Mouse (Mus musculus) left cerebral cortex, postnatal 14 days (tissue): ENCODE results near the gene Ppp2r1b. TPM values are rescaled to one million over a fixed set of nuclear protein-coding genes. Genes with fewer than 3 reads are reported as not detected.

Source experiments
- DNase-seq, 2 experiments: peaks; one replicate each; pipeline ENCODE4 v3.0.0; 2021 to 2022; ENCODE audit warnings: low spot score in 2 of 2, mixed read lengths in 1 of 2
- intact Hi-C: fragments of 180-260 bp; cut with DNase I; formaldehyde crosslinking; loops from one replicate; pipeline ENCODE4 v1.15.1; 2025
- total RNA-seq, 2 experiments: library from RNA; stranded (reverse); gene quantifications; 2 replicates each; pipeline ENCODE4 v1.2.3; 2021

Gene Ppp2r1b
- total RNA-seq, 2 experiments from 2014 or later = 19.7 to 21.6 TPM

DNA sequence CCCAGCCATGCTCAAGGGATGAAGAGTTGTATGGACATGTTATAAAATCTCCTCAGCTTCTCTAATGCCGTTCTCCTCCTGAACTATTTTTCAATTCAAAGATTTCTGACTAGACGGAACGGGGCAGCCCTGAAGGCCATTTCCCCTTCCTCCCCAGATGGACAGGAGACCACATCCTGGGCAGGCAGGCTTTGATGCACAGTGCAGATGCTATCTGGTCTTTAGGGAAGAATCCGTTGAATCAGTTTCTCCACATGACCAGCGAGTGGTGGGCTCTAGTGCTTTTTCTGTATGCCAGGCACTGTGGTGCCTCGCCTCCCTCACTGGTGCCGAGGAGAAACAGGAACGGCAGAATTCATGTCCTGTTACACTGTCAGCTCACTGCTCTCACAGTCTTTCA, 11.3 kb upstream of the Ppp2r1b start:
- intact Hi-C loops = no loop called here
- no peak for DNase-seq

DNA sequence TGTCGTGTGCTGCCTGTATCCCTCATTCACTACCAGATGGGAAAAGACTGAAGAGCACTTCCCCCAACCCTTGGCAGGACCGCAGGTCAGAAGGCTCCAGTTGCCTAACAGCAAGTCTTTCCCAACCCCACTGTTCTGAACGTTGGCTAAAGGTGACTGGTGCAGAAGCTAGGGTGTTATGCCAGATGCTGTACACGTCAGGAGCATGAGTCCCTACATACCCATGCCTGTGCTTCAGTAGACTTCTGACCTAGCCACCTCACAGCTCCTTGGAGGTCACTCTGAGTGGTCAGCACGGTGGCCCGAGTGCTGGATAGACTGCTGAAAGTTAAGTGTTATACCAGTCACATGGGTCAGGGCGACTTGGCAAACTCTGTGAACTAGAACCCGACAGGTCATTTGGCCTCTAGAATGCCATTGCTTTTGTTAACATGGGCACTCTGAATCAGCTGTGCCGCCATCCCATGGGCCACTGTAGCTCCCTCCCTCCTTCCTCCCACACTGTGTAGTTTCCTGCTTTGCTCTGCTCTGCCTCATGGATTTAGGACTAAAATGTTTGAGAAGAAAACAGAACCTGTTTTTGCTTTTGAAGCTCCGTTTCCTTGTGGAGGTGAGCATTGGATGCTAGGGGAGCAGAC, 9.9 kb upstream of the Ppp2r1b start:
- DNase-seq = no peak
- intact Hi-C loops = no loop called here

DNA sequence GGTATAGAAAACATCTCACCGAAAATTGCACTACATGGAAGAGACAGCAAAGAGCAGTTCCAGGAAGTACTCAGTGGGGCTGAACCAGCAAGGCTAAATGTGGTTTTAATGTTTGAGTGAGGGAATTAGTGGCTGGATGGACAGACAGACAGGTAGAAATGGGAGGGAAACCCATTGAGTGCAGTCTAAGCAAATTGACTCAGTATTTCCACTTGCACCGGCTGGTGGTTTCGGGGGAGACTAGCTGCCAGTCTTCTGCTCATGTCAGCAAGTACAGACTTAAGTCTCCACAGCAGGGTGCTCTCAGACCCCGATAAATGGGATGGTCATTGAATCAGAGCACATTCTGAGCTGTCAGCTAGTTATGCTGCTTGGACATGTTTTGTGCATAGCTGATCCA, 9.0 kb upstream of the Ppp2r1b start:
- no peak for DNase-seq
- intact Hi-C loops = no loop called here

DNA sequence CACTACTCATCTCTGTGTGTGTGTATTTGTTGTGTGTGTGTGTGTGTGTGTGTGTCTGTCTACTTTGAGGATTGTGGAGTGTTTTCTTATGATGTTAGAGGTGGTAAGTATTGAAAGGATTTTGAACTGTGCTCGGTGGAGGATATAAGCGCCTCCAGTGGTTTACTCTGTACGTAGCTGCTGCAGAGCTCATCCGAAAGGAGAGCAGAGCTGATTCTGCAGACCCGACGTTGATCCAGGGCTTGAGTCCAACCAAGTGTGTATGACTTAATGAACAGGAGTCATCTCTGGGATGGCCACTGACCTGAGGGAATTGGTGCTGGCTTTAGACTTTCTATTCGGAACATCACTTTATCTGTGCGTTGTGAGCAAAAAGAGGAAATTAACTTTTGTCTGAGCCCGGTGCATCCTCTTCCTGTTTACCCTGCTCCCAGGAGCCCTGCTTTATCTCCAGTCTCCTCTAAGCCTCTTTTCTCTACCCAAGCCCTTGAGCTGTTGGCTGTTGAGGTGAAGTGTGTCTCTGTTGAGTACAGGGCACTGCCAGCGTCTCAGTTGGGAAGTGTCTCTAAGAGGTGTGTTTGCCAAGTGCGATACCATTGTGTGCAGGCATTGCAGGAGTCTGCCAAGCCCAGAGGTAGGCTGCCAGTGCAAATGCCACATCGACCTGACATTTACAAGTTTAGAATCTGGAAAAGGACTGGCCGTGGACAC, 3.9 kb upstream of the Ppp2r1b start:
- intact Hi-C loops = loop anchor here (10.0 kb wide), 1 partner anchor 454 kb away; no protein-coding TSS in a partner anchor
- no peak for DNase-seq

DNA sequence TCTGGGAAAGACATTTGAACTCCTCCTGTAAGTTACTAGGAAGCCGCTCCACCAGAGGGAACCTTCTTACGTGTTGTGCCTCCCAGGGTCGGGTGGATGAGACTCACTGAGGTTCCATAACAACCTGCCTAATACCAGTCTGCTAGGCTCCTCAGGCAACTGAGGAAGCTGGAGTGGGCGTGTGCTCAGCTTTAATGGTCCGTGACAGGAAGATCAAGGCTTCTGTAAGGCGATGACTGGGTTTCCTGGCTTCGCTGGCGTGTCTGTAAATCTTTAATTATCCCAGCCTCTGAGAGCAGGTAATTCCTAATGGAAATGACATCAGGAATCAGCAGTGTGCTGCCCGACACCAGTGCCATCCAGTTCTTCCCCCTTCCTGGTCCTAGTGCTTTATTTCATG, 446 bp downstream of the Ppp2r1b start:
- no peak for DNase-seq
- intact Hi-C loops = loop anchor here (5.0 to 10.0 kb wide), 2 partner anchors 207 to 449 kb away; no protein-coding TSS in a partner anchor

DNA sequence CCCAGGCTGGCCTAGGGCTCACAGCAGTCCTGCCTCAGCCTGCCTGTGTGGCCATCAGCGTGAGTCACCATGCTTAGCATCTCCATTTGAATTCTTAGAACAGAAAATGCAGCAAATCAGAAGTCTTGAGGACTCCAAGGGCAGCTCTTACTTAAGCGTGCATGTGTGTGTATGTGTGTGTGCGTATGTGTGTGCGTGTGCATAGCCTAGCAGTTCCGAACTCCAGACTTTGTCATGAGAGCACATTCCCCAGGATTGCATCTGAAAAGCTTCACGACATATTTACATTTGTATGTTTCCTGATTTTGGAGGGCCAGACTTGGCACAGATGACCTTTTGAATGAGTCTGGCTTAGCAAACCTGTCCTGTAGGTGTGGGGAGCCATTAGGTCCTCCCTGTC, 2.0 kb downstream of the Ppp2r1b start:
- intact Hi-C loops = loop anchor here (5.0 to 10.0 kb wide), 2 partner anchors 205 to 448 kb away; no protein-coding TSS in a partner anchor
- DNase-seq = no peak

DNA sequence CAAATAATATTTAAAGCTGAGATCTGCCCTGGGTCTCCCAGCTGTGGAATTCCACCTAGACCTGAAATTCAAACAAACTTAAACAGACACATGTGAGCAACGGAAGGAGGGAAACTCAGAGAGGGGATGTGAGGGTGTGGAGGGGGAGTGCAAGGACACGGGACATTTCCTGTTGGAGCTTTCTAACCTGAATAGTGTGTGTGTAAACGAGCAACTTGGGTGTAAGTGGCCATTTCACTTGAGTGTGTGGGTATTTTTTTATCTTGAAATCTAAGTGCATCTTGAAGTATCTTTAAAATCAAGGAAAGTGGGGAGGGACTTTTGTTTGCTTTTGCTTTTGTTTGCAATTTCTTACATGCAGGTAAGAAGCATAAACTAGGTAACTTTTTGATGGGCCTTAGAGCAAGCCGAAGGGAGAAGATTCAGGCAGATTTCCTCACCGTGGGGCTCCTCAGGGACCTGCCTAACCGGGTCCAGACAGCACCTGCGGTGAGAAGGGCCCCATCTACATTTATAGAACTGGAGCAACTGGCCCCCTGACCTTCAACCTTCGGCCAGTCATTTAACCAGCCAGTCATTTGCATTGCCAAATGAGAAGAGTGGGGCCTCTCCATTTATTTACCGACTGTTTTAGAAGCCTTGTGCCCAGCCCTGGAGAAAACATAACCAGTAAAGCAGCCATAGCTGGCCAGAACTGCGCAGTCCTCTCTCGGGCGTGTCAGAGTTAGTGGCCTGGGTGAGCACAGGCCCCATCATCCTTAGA, 2.7 kb downstream of the Ppp2r1b start:
- intact Hi-C loops = loop anchor here (5.0 to 10.0 kb wide), 2 partner anchors 205 to 447 kb away; no protein-coding TSS in a partner anchor

DNA sequence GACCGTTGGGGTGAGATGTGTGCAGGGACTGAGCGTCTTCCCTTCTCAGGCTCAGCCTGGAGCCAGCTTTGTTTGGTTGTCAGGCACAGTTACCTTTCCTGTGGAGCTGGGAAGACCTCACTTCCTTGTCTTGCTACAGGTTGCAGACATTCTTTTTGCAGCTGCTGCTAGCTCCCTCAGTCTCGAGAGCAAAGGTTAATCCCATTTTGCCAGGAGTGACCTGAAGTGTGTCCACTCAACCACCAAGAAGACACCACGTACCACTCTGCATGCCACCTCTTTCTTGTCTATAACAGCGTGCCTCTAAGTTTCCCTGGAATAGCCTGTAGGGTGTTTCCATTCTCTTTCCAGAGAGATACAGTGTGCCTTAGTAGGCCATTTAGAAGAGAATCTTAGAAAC, 3.7 kb downstream of the Ppp2r1b start:
- intact Hi-C loops = loop anchor here (1.0 to 10.0 kb wide), 3 partner anchors 160 to 446 kb away; partner anchors contain the start of gene Sik2
- no peak for DNase-seq

More for the DNA sequence above, 2.7 kb downstream of the Ppp2r1b start:
- no peak for DNase-seq

DNA sequence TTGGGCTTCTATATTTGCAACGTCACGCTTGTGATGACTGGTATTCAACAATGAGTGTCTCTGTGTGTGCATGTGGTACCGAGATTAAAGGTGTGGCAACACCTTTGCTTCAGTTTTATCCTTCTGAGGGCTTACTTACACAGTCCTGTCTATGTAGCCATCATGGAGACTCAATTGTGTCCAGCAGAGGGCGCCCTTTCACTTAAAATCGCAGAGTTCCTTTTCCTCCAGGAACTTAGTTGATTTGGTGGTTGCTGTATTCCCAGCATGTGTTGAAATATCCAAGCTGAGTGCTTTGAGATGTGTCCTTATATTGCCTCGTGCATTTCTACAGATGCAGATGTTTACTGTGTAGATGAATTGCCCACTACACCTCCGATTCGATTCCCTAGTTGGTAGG, 4.1 kb downstream of the Ppp2r1b start:
- intact Hi-C loops = loop anchor here (1.0 to 10.0 kb wide), 3 partner anchors 160 to 446 kb away; partner anchors contain the start of gene Sik2
- DNase-seq = peak; percentile 96 to 98

DNA sequence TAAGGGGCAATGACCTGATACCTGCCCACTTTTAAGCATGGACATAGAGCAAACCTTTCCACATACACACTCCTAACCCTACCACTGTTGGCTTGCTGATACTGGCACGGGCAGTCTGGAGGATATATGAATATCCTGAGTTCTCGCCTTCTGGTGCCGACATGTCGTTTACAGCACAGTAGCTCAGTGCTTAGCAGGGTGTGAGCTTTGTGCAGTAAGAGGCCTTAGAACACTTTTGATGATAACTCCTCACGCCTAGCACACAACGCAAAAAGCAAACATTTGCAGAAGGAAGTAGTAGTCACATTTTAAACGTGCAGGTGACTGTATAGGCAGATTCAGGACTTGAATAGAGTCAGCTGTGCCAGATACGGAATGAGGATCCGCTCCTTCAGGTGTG, 4.7 kb downstream of the Ppp2r1b start:
- no peak for DNase-seq
- intact Hi-C loops = loop anchor here (1.0 to 10.0 kb wide), 4 partner anchors 160 to 445 kb away; partner anchors contain the start of gene Sik2

DNA sequence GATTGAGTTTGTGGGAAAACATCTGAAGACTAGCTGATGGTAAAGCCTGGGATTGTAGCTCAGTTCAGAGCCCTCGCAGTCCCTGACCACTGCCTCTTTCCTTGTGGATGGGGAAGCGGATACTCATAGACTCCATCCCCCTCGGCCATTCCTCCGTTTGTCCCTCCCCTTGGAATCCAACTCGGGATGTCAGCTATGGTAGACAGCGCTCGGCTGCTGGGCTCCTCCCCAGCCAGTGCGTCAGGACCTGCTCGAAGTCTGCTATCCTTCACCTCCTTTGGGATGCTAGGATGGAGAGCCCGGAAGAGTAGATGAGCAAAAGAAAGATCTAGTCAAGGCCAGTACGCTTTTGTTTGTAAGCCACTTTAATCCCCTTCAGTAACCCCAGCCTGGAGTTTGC, 5.2 kb downstream of the Ppp2r1b start:
- intact Hi-C loops = loop anchor here (5.0 kb wide), 1 partner anchor 302 kb away; no protein-coding TSS in a partner anchor
- DNase-seq = no peak

DNA sequence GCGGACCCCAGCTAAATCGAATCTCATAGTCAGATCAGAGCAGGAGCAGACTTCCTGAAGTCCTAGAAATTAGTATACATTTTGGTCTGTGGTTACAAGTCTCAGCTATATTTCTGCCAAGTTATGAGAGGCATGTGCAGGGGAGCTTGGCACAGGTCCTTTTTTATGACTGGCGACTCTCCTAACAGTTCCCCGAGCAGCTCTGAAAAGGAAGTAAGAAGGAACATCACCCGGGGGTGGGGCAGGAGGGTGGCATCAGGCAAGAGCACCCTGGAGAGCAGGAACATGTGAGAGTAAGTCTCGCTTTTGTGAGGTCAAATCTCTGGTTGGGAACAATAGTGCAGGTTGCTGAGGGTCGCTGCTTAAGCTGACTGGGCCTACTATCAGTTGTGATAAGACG, 5.6 kb downstream of the Ppp2r1b start:
- intact Hi-C loops = loop anchor here (5.0 kb wide), 1 partner anchor 302 kb away; no protein-coding TSS in a partner anchor
- DNase-seq = peak; percentile 48 to 64

DNA sequence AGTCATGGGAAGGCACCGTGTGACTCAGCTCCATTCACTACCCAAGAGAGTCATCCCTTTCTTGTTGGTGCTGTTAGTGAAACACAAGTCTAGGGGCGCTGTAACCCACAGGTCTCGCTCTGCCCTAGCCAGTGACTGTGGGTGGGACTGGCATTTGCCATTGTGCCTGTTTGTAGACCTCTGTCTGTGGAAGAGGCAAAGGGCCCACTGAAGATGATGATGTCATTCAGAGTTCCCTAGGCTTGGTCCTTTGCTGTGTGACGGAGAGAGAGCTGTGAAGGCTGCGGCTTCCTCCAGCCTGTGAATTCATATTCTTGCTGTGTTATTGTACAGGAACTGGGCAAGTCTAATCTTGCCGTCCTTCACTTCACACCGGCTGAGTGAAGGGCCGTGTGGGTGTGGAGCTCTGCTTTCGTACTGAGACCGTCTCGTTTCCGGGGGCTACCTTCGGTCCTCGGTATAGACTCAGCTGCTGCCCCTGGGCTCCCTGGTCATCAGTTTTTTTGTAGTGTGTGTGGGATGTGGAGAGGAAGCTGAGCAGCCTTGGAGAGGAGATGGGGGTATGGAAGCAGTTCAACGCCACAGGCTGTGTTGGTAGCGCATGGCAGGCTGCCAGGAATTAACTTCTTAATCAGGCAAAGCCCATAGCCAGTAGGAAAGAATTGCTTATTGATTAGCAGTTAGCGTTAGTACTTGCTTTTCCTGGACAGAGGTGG, 7.7 kb downstream of the Ppp2r1b start:
- intact Hi-C loops = loop anchor here (5.0 kb wide), 1 partner anchor 300 kb away; no protein-coding TSS in a partner anchor

DNA sequence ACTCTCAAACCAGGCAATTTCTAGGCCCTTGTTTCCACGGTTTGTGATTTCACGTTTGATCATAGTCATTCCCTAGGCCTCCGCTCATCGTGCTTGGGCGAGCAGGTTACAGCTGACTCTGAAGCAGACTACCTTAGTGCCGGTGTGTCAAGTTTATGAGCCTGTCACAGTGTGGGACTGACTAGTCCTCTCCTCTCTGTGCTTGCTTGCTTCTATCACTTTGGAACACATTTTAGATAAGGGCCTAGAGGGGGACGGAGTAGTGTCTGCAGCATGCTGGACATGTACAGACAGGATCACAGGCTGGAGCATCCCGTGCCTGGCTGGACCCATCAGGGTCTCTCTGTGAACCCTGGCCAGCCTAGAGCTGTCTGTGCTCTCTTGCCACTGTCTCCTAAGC, 9.3 kb downstream of the Ppp2r1b start:
- no peak for DNase-seq
- intact Hi-C loops = loop anchor here (5.0 kb wide), 1 partner anchor 298 kb away; no protein-coding TSS in a partner anchor

More for the DNA sequence above, 7.7 kb downstream of the Ppp2r1b start:
- no peak for DNase-seq

DNA sequence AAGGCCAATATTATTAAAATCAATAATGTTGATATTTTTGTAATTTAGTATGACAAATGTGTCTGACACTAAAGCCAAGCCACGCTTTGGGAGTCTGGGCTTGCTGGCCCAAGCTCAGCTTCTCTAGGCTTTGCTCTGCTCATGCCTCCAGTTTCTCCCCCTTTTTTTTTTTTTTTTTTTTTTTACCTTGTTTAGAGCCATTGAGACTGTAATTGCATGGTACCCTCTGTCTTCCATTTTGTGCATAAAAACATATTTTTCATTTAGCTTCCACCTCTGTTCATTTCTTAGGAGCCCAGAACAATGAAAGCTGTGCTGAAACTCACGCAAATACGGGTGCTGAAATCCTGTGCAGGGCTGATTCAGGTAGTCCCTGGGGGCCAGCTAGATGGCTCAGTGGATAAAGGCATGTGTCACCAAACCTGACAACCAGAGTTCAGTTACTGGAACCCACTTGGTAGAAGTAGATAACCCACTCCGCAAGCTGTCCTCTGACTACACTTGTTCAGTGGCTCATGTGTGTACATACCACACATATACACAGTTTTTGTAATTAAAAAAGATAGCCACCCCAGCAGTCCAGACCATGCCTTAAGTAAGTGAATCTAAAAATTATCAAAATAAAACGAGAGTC, 10.1 kb downstream of the Ppp2r1b start:
- no peak for DNase-seq
- intact Hi-C loops = no loop called here

DNA sequence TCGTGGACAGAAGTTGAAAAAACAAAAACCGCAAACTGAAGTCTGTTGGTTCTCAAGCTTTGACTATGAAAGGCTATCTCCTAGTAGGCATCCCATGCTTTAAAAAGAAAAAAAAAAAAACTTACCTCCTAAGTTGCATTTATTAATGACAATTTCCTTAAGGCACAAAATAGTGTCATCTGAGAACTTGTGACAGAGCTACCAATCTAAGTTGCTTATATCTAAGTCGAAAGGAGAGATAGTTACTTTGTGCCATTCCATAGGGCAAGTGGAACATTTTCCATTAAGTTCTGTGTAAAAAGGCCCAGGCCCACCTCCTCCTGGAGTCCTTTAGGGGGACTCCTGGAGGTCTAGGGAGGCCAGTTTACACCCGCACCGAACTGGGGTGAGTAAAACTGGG, 10.7 kb downstream of the Ppp2r1b start:
- no peak for DNase-seq
- intact Hi-C loops = no loop called here

DNA sequence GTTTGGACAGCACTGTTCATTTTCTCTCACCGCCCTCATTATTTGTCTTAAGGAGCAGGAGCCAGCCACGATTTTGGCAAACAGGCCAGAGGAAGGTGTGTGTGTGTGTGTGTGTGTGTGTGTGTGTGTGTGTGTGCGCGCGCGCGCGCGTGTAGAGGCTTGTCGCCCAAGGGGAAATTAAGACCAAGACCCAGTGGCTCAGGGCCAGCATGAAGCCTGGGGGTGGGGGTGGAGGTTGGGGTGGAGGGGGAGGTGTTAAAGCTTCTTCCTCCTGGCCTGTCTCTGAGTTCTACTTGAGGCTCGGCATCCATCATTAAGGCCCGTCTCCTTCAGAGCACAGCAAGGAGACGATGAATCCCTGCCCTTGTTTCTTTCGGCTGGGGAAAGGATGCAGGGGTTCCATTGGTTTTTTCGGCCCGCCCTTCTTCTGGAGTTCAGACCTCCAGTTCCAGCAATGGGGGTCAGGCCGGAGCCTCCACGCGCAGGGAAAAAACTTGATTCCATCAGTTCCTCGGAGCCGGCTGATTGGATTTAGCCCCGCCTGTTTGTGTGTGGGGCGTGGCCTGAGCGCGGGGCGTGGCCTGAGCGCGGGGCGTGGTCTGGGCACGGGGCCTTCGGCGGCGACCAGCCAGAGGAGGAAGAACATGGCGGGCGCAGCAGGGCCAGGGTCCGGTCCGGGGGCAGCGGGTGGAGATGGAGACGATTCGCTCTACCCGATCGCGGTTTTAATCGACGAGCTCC, 11.4 kb downstream of the Ppp2r1b start:
- intact Hi-C loops = no loop called here
- DNase-seq = peak; percentile 85 to 91

DNA sequence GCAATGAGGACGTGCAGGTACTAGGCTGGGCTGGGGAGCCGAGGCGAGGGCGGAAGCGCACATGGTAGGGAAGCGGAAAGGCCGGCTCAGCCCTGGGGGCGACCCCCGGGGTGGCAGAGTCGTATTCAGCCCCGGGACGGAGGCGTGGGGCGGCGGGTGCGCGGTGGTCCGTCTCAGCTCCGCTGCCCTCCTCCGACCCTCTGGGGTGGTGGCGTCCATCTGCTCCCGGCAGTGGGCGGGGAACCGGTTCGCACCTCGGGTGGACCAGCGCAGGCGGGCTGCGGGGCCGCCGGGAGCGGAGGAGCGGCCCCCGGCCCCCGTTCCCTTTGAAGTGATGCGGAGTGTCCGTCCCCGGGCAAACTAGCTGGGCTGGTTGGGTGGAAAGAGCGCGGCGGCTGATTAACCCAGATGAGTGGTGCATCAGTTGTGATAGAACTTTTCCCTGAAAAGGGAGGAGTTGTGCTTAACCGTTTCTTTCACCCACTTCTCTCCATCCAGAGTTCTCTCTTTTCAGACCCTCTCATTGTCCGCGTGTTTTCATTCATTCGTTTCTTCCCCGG, 12.1 kb downstream of the Ppp2r1b start:
- no peak for DNase-seq
- intact Hi-C loops = no loop called here
